In the genomic region with DNA sequence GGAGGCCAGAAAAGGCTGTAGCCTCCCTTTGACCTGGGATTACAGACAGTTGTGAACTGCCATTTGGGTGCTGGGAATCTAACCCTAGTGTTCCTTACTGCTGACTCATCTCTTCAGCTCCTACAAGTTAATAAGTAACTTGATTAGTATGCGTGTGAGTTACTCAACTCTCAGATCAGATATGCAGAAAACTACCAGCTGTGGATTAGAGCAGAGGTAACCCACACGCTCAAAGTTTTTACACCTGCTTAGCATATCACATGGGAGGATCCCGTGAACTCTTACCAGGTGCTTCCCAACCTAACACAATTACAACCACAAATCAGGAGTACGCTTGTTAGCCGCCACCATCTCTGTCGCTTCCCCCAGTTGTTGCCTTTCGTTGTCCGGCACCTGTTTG, we compare ENCODE assay signal across 8 mouse cellular contexts. TPM values are rescaled to one million over a fixed set of nuclear protein-coding genes. Genes with fewer than 3 reads are reported as not detected.
DNase-seq lines count a peak whose midpoint lies in the region; ATAC-seq lines count a peak whose summit lies in the region.

No protein-coding gene starts in this region.

- no peaks in the 10 kb centered on the region for H3K36me3 ChIP-seq in lung, embryonic 16.5 days (ENCODE audit: control insufficient read depth, insufficient read depth, low read length)
- no peaks in the 10 kb centered on the region for H3K36me3 ChIP-seq in embryonic facial prominence, embryonic 12.5 days
- no peaks in the 10 kb centered on the region for H3K36me3 ChIP-seq in midbrain, embryonic 14.5 days (ENCODE audit: control insufficient read depth, insufficient read depth, low read length)

- no peaks in the 10 kb centered on the region for H3K9me3 ChIP-seq in lung, embryonic 16.5 days (ENCODE audit: control insufficient read depth, low read length)
- H3K9me3 ChIP-seq in embryonic facial prominence, embryonic 12.5 days: no peaks in the 10 kb centered on the region
- H3K9me3 ChIP-seq in midbrain, embryonic 14.5 days (ENCODE audit: control insufficient read depth, low read length): no peaks in the 10 kb centered on the region

- no peaks in the 10 kb centered on the region for H3K27me3 ChIP-seq in lung, embryonic 16.5 days (ENCODE audit: control insufficient read depth, insufficient read depth, low read depth, low read length)
- H3K27me3 ChIP-seq in embryonic facial prominence, embryonic 12.5 days: no peaks in the 10 kb centered on the region
- no peaks in the 10 kb centered on the region for H3K27me3 ChIP-seq in midbrain, embryonic 14.5 days (ENCODE audit: control insufficient read depth, insufficient read depth, low read length)

- no peak overlapping the region; the same call in 1 of the 2 replicates for H3K27ac ChIP-seq in lung, embryonic 16.5 days (ENCODE audit: low read length)
- no peak overlapping the region for H3K27ac ChIP-seq in embryonic facial prominence, embryonic 12.5 days
- H3K27ac ChIP-seq in midbrain, embryonic 14.5 days (replicated peaks; ENCODE audit: low read depth, low read length): no peak overlapping the region

- H3K9ac ChIP-seq in lung, embryonic 16.5 days (ENCODE audit: low read length): peak overlapping the region; percentile 8; the same call in 1 of the 2 replicates
- peak overlapping the region; percentile 94 for H3K9ac ChIP-seq in embryonic facial prominence, embryonic 12.5 days
- peak overlapping the region; percentile 96; the same call in 1 of the 2 replicates for H3K9ac ChIP-seq in midbrain, embryonic 14.5 days (replicated peaks; ENCODE audit: low read length)

- no peak for DNase-seq in lung, postnatal 36 days
- DNase-seq in induced T-regulatory cell, adult 2 months (ENCODE audit: low read depth): peak; percentile 50
- peak; percentile 18 for DNase-seq in midbrain, embryonic 14.5 days
- DNase-seq in left cerebral cortex, postnatal 36 days (ENCODE audit: low spot score in 2 of 2): no peak
- no peak for DNase-seq in gastrocnemius, postnatal 25 days
- no peak for DNase-seq in cerebellum, adult 11-12 months

- H3K4me1 ChIP-seq in lung, embryonic 16.5 days (replicated peaks; ENCODE audit: control insufficient read depth, insufficient read depth, low read length): peaks cover 19% of the 10 kb centered on the region
- H3K4me1 ChIP-seq in embryonic facial prominence, embryonic 12.5 days: peaks cover 17% of the 10 kb centered on the region
- H3K4me1 ChIP-seq in midbrain, embryonic 14.5 days (ENCODE audit: control insufficient read depth, insufficient read depth, low read length): peaks cover 22% of the 10 kb centered on the region

- WGBS in lung, embryonic 16.5 days: 19% methylated on average over 8 of the region's 8 CpGs
- WGBS in embryonic facial prominence, embryonic 12.5 days: 28% methylated on average over 8 of the region's 8 CpGs
- WGBS in midbrain, embryonic 14.5 days: 28% methylated on average over 8 of the region's 8 CpGs

- 0 out of 2 replicates have a peak, but pooled peaks have one; percentile 4 for ATAC-seq in lung, embryonic 16.5 days (ENCODE audit: low read depth)
- ATAC-seq in embryonic facial prominence, embryonic 12.5 days (ENCODE audit: insufficient number of reproducible peaks, insufficient read depth, low FRiP score, low TSS enrichment): no peak
- ATAC-seq in midbrain, embryonic 14.5 days (ENCODE audit: low FRiP score, low TSS enrichment): peak; percentile 26; the same call in 1 of the 2 replicates

- intact Hi-C loops in left cerebral cortex, postnatal 36 days (cut with DNase I): loop anchor here (5.0 kb wide), 1 partner anchor 104 kb away; the partner anchor contains the start of genes Ap5m1 and Exoc5

- H3K4me2 ChIP-seq in lung, embryonic 16.5 days (ENCODE audit: low read depth, low read length): peak overlapping the region; percentile 61
- H3K4me2 ChIP-seq in embryonic facial prominence, embryonic 12.5 days (replicated peaks): peak overlapping the region; percentile 81
- peak overlapping the region; percentile 82 for H3K4me2 ChIP-seq in midbrain, embryonic 14.5 days (ENCODE audit: low read length)

- peak overlapping the region; percentile 96 for H3K4me3 ChIP-seq in lung, embryonic 16.5 days (ENCODE audit: low read length)
- H3K4me3 ChIP-seq in embryonic facial prominence, embryonic 12.5 days: peak overlapping the region; percentile 92
- H3K4me3 ChIP-seq in midbrain, embryonic 14.5 days (replicated peaks; ENCODE audit: low read depth, low read length): peak overlapping the region; percentile 98

RNA-seq across cellular contexts. Expression of gene Naa30, which starts 0.7 kb away (rescaled TPM):
- polyA plus RNA-seq in lung, embryonic 16.5 days (2015; fragmentation: Nextera tagmentation; extraction: Ambion mirVana): 6.9 and 7.7 TPM in 2 replicates
- polyA plus RNA-seq in embryonic facial prominence, embryonic 12.5 days (2016; fragmentation: Nextera tagmentation; extraction: Ambion mirVana): 18.1 and 20.7 TPM in 2 replicates
- polyA plus RNA-seq in midbrain, embryonic 14.5 days (2014; fragmentation: Nextera tagmentation; extraction: Ambion mirVana): 20.8 and 22.4 TPM in 2 replicates
- 10 to 100 TPM; 31.5 to 39.0 TPM for total RNA-seq in left cerebral cortex, postnatal 36 days (2021)
- 10 to 100 TPM; 16.3 to 18.3 TPM for total RNA-seq in gastrocnemius, postnatal 25 days (2021)

Comparison
In these comparisons a context has a peak if more than half of its experiments do, and no peak if none do; other contexts are left out.
1. H3K9ac ChIP-seq: peak in every context shown above with its lines; median percentile 96 in midbrain, embryonic 14.5 days; 94 in embryonic facial prominence, embryonic 12.5 days; 8 in lung, embryonic 16.5 days.
2. DNase-seq: peak in induced T-regulatory cell, adult 2 months (single experiment) and midbrain, embryonic 14.5 days (single experiment); none in lung, postnatal 36 days (single experiment), left cerebral cortex, postnatal 36 days (0 of 2), gastrocnemius, postnatal 25 days (single experiment) and cerebellum, adult 11-12 months (single experiment).
3. Peak in every context shown above with its lines, with median percentiles within 50 percentile points of each other: H3K4me2 ChIP-seq and H3K4me3 ChIP-seq.